Mouse (Mus musculus): ENCODE data around the gene Prelid3b. TPM values are rescaled to one million over a fixed set of nuclear protein-coding genes. Genes with fewer than 3 reads are reported as not detected.
A peak's percentile ranks its signal among the peaks of the same experiment; 100 is the strongest.

The Prelid3b gene
- polyA plus RNA-seq, 1 experiment from 2014 or later: 117 TPM

GRCm38 (mm10) chr2:174424301-174425085 lies 48.4 kb downstream of the Prelid3b start:
- WGBS: 89% methylated on average over 11 of the region's 11 CpGs
- H3K36me3 ChIP-seq (ENCODE audit: control insufficient read depth, insufficient read depth, low read length): peaks cover 61% of the 10 kb centered on the region
- no peak overlapping the region for H3K4me2 ChIP-seq (ENCODE audit: low read depth, low read length)
- no peaks in the 10 kb centered on the region for H3K27me3 ChIP-seq (ENCODE audit: control insufficient read depth, insufficient read depth, low read depth, low read length)
- H3K9ac ChIP-seq (ENCODE audit: low read length): no peak overlapping the region
- ATAC-seq (ENCODE audit: low read depth): no peak
- no peaks in the 10 kb centered on the region for H3K9me3 ChIP-seq (ENCODE audit: control insufficient read depth, low read length)
- no peaks in the 10 kb centered on the region for H3K4me1 ChIP-seq (replicated peaks; ENCODE audit: control insufficient read depth, insufficient read depth, low read length)
- H3K27ac ChIP-seq (ENCODE audit: low read length): no peak overlapping the region
- H3K4me3 ChIP-seq (ENCODE audit: low read length): no peak overlapping the region

DNA sequence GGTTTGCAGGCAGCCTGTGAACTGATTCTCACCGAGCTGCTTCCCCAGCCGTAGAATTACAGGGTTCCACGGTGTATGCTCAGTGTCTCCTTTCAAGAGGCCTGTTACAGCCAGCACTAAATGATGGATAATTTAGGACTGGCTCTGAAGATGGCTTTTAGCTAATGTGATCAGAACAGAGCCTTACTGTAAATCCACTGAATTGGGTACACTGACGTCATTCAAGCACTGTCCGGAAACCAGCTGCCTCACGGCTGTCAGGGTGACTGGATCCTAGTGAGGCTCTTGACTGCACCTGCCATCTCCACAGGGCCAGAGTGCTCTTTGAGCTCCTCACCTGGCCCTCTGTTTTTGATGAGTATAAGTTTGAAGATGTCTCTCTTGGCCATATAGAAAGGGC lies 51.8 kb downstream of the Prelid3b start:
- 85% methylated on average over 6 of the region's 6 CpGs for WGBS
- Histone ChIP-seq H3K36me3 (ENCODE audit: control insufficient read depth, insufficient read depth, low read length) (peaks cover 33% of the 10 kb centered on the region), H3K9ac (ENCODE audit: low read length) (no peak overlapping the region)

GRCm38 (mm10) chr2:174415731-174416310 lies 57.1 kb downstream of the Prelid3b start, which contains the start of gene Nelfcd:
Nelfcd (plus strand) TSS chr2:174415804.
- peaks cover 2% of the 10 kb centered on the region; the same call in 1 of the 2 replicates for H3K36me3 ChIP-seq (ENCODE audit: control insufficient read depth, insufficient read depth, low read length)
- peak within 1 kb of the TSS; percentile 79 for H3K4me2 ChIP-seq (ENCODE audit: low read depth, low read length)
- no peaks in the 10 kb centered on the region for H3K9me3 ChIP-seq (ENCODE audit: control insufficient read depth, low read length)
- under 1% methylated on average over 40 of the region's 40 CpGs for WGBS
- peak; percentile 97 for ATAC-seq (ENCODE audit: low read depth)
- peak within 1 kb of the TSS; percentile 97 for H3K4me3 ChIP-seq (ENCODE audit: low read length)
- no peaks in the 10 kb centered on the region for H3K27me3 ChIP-seq (ENCODE audit: control insufficient read depth, insufficient read depth, low read depth, low read length)
- peak within 1 kb of the TSS; percentile 96 for H3K9ac ChIP-seq (ENCODE audit: low read length)
- H3K4me1 ChIP-seq (replicated peaks; ENCODE audit: control insufficient read depth, insufficient read depth, low read length): peaks cover 13% of the 10 kb centered on the region
- peak within 1 kb of the TSS; percentile 47 for H3K27ac ChIP-seq (ENCODE audit: low read length)

More for the DNA sequence above, 51.8 kb downstream of the Prelid3b start:
- no peak overlapping the region for H3K27ac ChIP-seq (ENCODE audit: low read length)
- H3K9me3 ChIP-seq (ENCODE audit: control insufficient read depth, low read length): no peaks in the 10 kb centered on the region
- H3K4me2 ChIP-seq (ENCODE audit: low read depth, low read length): no peak overlapping the region
- H3K4me1 ChIP-seq (replicated peaks; ENCODE audit: control insufficient read depth, insufficient read depth, low read length): peaks cover 13% of the 10 kb centered on the region
- H3K27me3 ChIP-seq (ENCODE audit: control insufficient read depth, insufficient read depth, low read depth, low read length): no peaks in the 10 kb centered on the region
- ATAC-seq (ENCODE audit: low read depth): no peak
- no peak overlapping the region for H3K4me3 ChIP-seq (ENCODE audit: low read length)

Other genes with a start within 250 kb of the Prelid3b start
- 1,083 and 1,573 TPM in 2 replicates for gene Gnas, start 188.8 kb downstream of the Prelid3b start, polyA plus RNA-seq (2015; fragmentation: Nextera tagmentation; extraction: Ambion mirVana)
- gene Gm20721, start 126.4 kb downstream of the Prelid3b start, polyA plus RNA-seq (2015; fragmentation: Nextera tagmentation; extraction: Ambion mirVana): 16.9 and 55.8 TPM in 2 replicates
- gene Nelfcd, start 57.3 kb downstream of the Prelid3b start, polyA plus RNA-seq (2015; fragmentation: Nextera tagmentation; extraction: Ambion mirVana): 136 and 140 TPM in 2 replicates
- 228 and 249 TPM in 2 replicates for gene Ctsz, start 34.0 kb downstream of the Prelid3b start, polyA plus RNA-seq (2015; fragmentation: Nextera tagmentation; extraction: Ambion mirVana)
- 5.6 and 6.7 TPM in 2 replicates for gene Tubb1, start 22.4 kb downstream of the Prelid3b start, polyA plus RNA-seq (2015; fragmentation: Nextera tagmentation; extraction: Ambion mirVana)
- gene Atp5e, start 9.0 kb downstream of the Prelid3b start, polyA plus RNA-seq (2015; fragmentation: Nextera tagmentation; extraction: Ambion mirVana): 794 and 878 TPM in 2 replicates
- gene Zfp831, start 170.5 kb upstream of the Prelid3b start, polyA plus RNA-seq (2015; fragmentation: Nextera tagmentation; extraction: Ambion mirVana): not detected in 2 replicates

Data from lung, embryonic 16.5 days (tissue).